Mouse (Mus musculus) testis, adult 2 months (tissue): ENCODE results near the gene Pdpk1.

Experiments used
- CTCF ChIP-seq: fragments of 200-500 bp; IDR thresholded peaks from 2 replicates; pipeline ENCODE4 v1.5.1; 2012; ENCODE audit warnings: low read depth, mild to moderate bottlenecking, inconsistent platforms, low read length, moderate library complexity; ENCODE audit not compliant: control insufficient read depth, insufficient read depth, insufficient replicate concordance
- POLR2A ChIP-seq: fragments of 200-500 bp; IDR thresholded peaks from 2 replicates; pipeline ENCODE4 v1.6.1; 2012; ENCODE audit warnings: low read depth, mild to moderate bottlenecking, inconsistent platforms, low read length, moderate library complexity; ENCODE audit not compliant: control insufficient read depth

GRCm38 (mm10) chr17:24077101-24077500 lies 73.6 kb downstream of the Pdpk1 start:
- TF ChIP-seq POLR2A (no peak), CTCF (no peak)
